Mouse (Mus musculus) spleen, adult 18-20 months (tissue): ENCODE data around the gene Nvl.

Experiments used
- DNase-seq, 2 experiments: peaks; one replicate each; pipeline ENCODE4 v3.0.0; 2022; ENCODE audit warnings: mixed read lengths in 2 of 2

The Nvl gene

DNA sequence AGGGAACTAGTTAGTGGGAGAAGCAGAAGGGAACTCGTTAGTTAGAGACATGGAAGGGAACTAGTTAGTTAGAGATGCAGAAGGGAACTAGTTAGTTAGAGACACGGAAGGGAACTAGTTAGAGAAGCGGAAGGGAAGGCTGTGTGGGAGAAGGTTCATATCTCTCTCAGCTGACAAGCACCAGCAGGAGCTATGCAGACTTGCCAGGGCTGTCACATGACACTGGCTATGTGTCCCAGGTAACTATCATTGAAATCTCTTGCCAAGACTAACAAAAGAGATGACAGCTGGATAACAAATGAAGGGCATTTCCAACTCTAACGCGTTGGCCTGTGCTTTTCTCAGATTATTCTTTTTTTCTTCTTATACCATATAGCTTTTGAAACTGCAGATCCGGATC lies 79.4 kb downstream of the Nvl start:
- DNase-seq = no peak

DNA sequence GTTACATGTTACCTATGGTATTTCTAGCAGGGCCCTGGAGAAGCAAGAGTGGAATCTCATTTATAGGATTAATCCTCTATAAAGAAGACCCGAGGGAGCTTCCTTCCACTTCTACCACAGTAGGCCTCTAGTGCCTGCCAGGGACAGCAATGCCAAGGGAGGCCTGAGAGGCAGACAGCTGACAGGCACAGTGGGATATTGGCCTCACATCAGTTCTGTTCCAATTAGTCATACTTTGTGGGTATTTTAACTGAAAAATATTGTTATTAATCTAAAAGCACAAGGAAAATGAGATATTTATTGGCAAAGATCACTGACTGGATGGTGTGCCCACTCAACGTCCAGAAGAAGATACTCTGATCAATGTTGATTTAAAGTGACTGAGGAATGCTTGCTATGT lies 80.0 kb downstream of the Nvl start:
- no peak for DNase-seq

DNA sequence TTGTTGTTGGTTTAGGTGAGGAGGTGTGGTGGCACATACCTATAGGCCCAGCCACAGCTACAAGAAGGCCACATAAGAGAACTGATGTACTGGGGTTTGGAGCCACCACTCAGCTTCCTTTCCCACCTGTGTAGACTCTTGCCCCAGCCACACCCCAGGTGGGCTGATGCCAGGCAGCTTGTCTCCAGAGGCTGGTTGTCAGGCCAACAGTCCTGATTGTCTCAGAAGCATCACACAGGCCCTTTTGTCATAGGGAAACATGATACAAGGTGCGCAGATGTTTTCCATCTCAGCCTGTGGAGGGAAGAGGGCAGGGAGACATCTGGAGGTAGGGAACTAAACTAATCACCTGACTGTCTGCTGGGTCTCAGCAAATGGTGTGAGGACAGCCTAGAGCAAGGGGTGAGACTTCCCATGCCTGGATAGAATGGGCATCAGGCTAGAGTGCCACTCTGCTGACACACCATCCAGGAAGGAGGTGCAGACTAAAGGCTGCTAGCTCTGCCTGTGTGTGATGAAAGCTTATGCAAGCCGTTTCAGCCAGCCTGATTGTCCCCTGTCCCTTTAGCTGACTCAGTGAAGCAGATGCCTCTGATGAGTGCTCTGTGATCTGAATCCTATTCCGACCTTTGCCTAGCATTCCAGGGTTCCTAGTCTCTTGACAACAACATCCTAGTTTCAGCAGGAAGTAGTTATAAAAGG lies 82.1 kb downstream of the Nvl start:
- DNase-seq = no peak

DNA sequence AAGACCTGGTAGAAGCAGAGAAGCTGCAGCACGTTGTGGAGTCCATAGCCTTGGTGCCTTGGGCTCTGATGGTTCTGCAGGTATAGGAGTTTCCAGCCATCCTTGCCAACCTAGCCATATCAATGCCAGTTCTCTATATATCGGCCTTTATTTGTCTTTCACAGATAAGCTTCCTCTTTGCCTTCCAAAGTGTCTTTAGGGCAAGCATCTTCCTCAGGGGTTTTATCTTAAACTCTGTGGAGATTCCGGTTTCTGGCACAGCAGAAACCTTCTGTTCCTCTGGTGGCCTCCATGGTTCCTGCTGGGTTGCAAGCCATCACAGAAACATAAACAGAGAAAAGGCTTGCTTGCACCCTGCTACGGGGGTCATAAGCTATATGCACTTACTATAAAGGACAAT lies 91.1 kb downstream of the Nvl start:
- no peak for DNase-seq

DNA sequence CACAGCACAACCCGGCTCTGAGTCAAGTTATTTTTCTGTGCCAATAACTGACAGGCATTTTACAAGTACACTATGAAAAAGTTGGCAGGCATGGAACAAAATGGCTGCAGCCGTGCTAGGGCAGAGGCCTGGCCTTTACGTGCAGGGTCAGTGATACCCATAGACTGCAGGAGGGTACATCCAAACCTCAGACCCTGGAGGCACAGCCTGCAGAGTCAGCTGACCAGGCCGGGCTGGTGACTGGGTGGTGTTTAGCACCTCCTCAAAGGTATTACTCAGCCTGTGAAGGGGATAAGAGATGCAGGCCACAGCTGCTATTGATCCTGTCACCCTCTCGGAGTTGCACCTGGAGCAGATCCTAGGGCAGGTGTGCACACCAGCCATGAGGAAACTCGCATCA lies 93.1 kb downstream of the Nvl start, which contains the start of gene 9130409I23Rik:
TSS of gene 9130409I23Rik (plus strand) at position 301 of the 400 bp plus-strand sequence.
- no peak for DNase-seq

DNA sequence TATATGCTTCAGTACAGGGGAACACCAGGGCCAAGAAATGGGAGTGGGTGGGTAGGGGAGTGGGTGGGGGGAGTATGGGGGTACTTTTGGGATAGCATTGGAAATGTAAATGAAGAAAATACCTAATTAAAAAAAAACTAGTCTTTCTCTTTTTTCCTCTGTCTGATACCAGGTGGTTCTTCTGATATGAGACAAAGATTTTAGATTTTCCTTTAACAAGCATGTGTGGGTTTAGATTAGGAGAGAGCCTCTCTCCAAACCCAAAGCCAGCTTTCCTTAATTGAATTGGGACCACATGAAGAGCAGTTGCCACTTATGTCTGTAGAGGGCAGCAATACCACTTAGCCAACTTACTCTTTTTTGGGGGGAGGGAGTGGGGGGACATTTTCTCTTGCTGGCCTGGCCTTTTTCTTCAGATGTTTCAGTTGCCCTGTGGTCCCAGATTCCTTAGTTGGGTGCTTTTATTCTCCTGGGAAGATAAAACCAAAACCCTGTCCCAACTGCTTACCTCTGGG lies 94.6 kb downstream of the Nvl start:
- DNase-seq = no peak

DNA sequence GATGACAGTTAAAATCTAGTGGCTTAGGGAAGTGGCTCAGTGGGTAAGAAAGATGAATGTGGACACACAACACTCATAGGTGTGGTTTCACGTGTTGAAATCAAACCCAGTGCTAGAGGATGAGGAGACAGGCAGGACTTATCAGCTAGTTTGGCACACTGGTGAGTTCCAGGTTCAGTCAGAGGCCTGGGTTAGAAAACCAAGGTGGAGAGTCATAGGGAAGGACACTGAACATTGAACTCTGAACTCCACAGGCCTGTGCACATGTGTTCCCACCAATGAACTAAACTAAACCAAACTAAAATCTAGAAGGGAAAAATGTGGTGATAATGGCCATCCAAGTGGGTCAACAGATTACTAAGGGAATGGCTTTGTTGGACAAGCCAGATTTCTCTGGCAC lies 96.5 kb downstream of the Nvl start:
- DNase-seq = no peak

DNA sequence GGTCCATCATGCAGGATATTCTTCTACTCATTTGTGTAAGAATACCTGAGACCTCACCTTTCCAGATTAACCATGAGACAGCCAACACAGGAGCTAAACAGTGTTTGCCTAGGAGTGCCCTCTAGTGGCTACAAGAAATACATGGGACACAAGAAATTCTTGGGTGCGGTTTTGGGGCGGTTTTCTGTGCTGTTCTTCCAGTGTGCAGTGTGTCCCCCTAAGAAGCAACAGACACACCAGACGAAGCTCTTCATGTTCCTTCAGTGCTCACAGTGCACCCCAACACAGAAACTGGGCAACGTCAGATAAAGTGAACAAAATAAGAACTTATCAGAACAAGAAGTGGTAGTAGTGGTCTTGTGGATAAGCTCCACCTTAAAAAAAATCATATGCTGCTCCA lies 104.4 kb downstream of the Nvl start:
- DNase-seq = no peak

DNA sequence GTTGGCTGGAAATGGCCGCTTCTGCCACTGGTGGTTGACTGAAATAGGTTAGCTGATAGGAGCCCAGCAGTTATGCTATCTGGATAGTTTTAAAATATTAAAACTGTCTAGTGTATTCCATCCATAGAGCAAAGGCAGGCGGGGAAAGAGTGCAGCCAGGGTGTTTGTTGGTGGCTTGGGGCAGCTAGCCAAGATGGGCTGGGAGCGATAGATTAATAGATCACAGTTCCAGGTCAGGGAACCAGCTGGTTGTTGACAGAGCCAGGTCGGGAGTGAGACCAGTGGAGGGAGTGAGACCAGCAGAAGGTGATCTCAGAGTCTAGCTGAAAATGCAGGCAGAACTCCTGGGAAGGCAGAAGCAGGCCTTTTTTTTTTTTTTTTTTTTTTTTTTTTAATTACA lies 106.4 kb downstream of the Nvl start:
- no peak for DNase-seq
